Mouse (Mus musculus) forebrain, embryonic 16.5 days (tissue): ENCODE results near the gene Sprr2a2. TPM values are rescaled to one million over a fixed set of nuclear protein-coding genes. Genes with fewer than 3 reads are reported as not detected.
"Not testable (repeated sequence)": the region's sequence is repeated elsewhere in the genome, so short reads cannot be mapped to it uniquely, and the experiment has no call there.

ENCODE experiments used
- ATAC-seq: fragments of 200-750 bp; cut with Nextera tagmentation; 2 replicates; pipeline ENCODE4 v1.8.0; 2017; ENCODE audit warnings: mild to moderate bottlenecking, moderate library complexity
- H3K27ac ChIP-seq: fragments of 300-500 bp; sonication (generic); 2 replicates; pipeline ENCODE4 v1.5.1; 2014; ENCODE audit warnings: low read length, control low read depth
- H3K27me3 ChIP-seq: fragments of 300-500 bp; sonication (generic); replicated peaks from 2 replicates; pipeline ENCODE4 v1.6.1; 2014; ENCODE audit warnings: low read length; ENCODE audit not compliant: control insufficient read depth, insufficient read depth
- H3K36me3 ChIP-seq: fragments of 300-500 bp; sonication (generic); 2 replicates; pipeline ENCODE4 v1.6.1; 2014; ENCODE audit not compliant: control insufficient read depth, insufficient read depth
- H3K4me1 ChIP-seq: fragments of 300-500 bp; sonication (generic); replicated peaks from 2 replicates; pipeline ENCODE4 v1.6.1; 2014; ENCODE audit warnings: low read length; ENCODE audit not compliant: control insufficient read depth, insufficient read depth
- H3K4me2 ChIP-seq: fragments of 300-500 bp; sonication (generic); 2 replicates; pipeline ENCODE4 v1.6.1; 2014; ENCODE audit warnings: mild to moderate bottlenecking, low read length, control low read depth
- H3K4me3 ChIP-seq: fragments of 300-500 bp; sonication (generic); replicated peaks from 2 replicates; pipeline ENCODE4 v1.5.1; 2014; ENCODE audit warnings: mild to moderate bottlenecking, low read length, control low read depth
- H3K9ac ChIP-seq: fragments of 300-500 bp; sonication (generic); replicated peaks from 2 replicates; pipeline ENCODE4 v1.6.1; 2014; ENCODE audit warnings: low read depth, low read length, control low read depth
- H3K9me3 ChIP-seq: fragments of 300-500 bp; sonication (generic); 2 replicates; pipeline ENCODE4 v1.6.1; 2016; ENCODE audit warnings: low read length; ENCODE audit not compliant: control insufficient read depth
- WGBS: fragments of 180-500 bp; shearing (Covaris S2); extraction: QIAGEN DNeasy Blood & Tissue Kit; methylation state at CpG from one replicate; pipeline ENCODE4 v1.1.7; 2014; 5-methylcytosine and 5-hydroxymethylcytosine counted together
- polyA plus RNA-seq: library from polyadenylated mRNA; unstranded; fragments of >200 nt; fragmentation: Nextera tagmentation; extraction: Ambion mirVana; gene quantifications from 2 replicates; pipeline ENCODE4 v1.2.1, GENCODE M21; 2015

The Sprr2a2 gene
- polyA plus RNA-seq = not detected in 2 replicates

- no CpG with 5 or more reads among the region's 2 CpGs for WGBS
- H3K9me3 ChIP-seq, H3K27me3 ChIP-seq, H3K9ac ChIP-seq, H3K4me1 ChIP-seq, H3K4me2 ChIP-seq, ATAC-seq, H3K27ac ChIP-seq, H3K4me3 ChIP-seq, H3K36me3 ChIP-seq: not testable (repeated sequence)
Observed at GRCm38 (mm10) chr3:92215569-92215968, at the start of gene Sprr2a2, which contains the start of gene Sprr2a1. Sprr2a2 (plus strand) TSS chr3:92215920. Sprr2a1 (plus strand) TSS chr3:92215799.

- no peaks in the 10 kb centered on the region for H3K9me3 ChIP-seq
- H3K4me2 ChIP-seq = no peak overlapping the region
- H3K36me3 ChIP-seq = no peaks in the 10 kb centered on the region
- no peak overlapping the region for H3K4me3 ChIP-seq
- ATAC-seq = no peak
- no peaks in the 10 kb centered on the region for H3K27me3 ChIP-seq
- no peak overlapping the region for H3K27ac ChIP-seq
- WGBS = 90% methylated on average over 3 of the region's 3 CpGs
- H3K9ac ChIP-seq = no peak overlapping the region
- H3K4me1 ChIP-seq = no peaks in the 10 kb centered on the region
Observed at GRCm38 (mm10) chr3:92169847-92170246, 45.9 kb upstream of the Sprr2a2 start.

GRCm38 (mm10) chr3:92176880-92177279 is 38.8 kb upstream of the Sprr2a2 start:
- Histone ChIP-seq H3K4me3 (no peak overlapping the region), H3K4me2 (no peak overlapping the region), H3K27ac (no peak overlapping the region), H3K36me3 (no peaks in the 10 kb centered on the region), H3K9me3 (no peaks in the 10 kb centered on the region), H3K27me3 (no peaks in the 10 kb centered on the region), H3K9ac (no peak overlapping the region), H3K4me1 (no peaks in the 10 kb centered on the region)
- WGBS = 76% methylated on average over 1 of the region's 1 CpGs
- ATAC-seq = no peak

GRCm38 (mm10) chr3:92195512-92196200 is 20.1 kb upstream of the Sprr2a2 start:
- Histone ChIP-seq H3K27me3 (no peaks in the 10 kb centered on the region), H3K9ac (no peak overlapping the region), H3K4me1 (no peaks in the 10 kb centered on the region), H3K4me2 (no peak overlapping the region), H3K9me3 (no peaks in the 10 kb centered on the region), H3K27ac (no peak overlapping the region), H3K4me3 (no peak overlapping the region), H3K36me3 (no peaks in the 10 kb centered on the region)
- 91% methylated on average over 6 of the region's 6 CpGs for WGBS
- no peak for ATAC-seq

- no CpG with 5 or more reads among the region's 16 CpGs for WGBS
- not testable (repeated sequence) for H3K4me2 ChIP-seq, H3K27me3 ChIP-seq, H3K4me1 ChIP-seq, H3K27ac ChIP-seq, H3K9ac ChIP-seq, H3K36me3 ChIP-seq, ATAC-seq, H3K4me3 ChIP-seq, H3K9me3 ChIP-seq
Observed at GRCm38 (mm10) chr3:92211133-92211925, 4.4 kb upstream of the Sprr2a2 start.

GRCm38 (mm10) chr3:92212059-92212458 is 3.7 kb upstream of the Sprr2a2 start:
- no CpG with 5 or more reads among the region's 1 CpGs for WGBS
- H3K27ac ChIP-seq, H3K9ac ChIP-seq: not testable (repeated sequence)

GRCm38 (mm10) chr3:92213651-92214050 is 2.1 kb upstream of the Sprr2a2 start:
- not testable (repeated sequence) for ATAC-seq, H3K27ac ChIP-seq, H3K4me2 ChIP-seq, H3K9me3 ChIP-seq, H3K27me3 ChIP-seq, H3K4me3 ChIP-seq, H3K4me1 ChIP-seq, H3K36me3 ChIP-seq, H3K9ac ChIP-seq

More at GRCm38 (mm10) chr3:92212059-92212458, 3.7 kb upstream of the Sprr2a2 start:
- H3K27me3 ChIP-seq, H3K4me1 ChIP-seq, H3K4me2 ChIP-seq, H3K9me3 ChIP-seq, ATAC-seq, H3K36me3 ChIP-seq, H3K4me3 ChIP-seq: not testable (repeated sequence)

GRCm38 (mm10) chr3:92219031-92219430 is 3.3 kb downstream of the Sprr2a2 start:
- not testable (repeated sequence) for H3K27me3 ChIP-seq, H3K4me2 ChIP-seq, H3K27ac ChIP-seq, H3K36me3 ChIP-seq, H3K4me3 ChIP-seq, ATAC-seq, H3K4me1 ChIP-seq, H3K9me3 ChIP-seq, H3K9ac ChIP-seq
- WGBS = no CpG with 5 or more reads among the region's 8 CpGs

GRCm38 (mm10) chr3:92223708-92224107 is 8.0 kb downstream of the Sprr2a2 start:
- H3K27me3 ChIP-seq, H3K4me1 ChIP-seq, H3K9me3 ChIP-seq, H3K9ac ChIP-seq, ATAC-seq, H3K36me3 ChIP-seq, H3K4me3 ChIP-seq, H3K27ac ChIP-seq, H3K4me2 ChIP-seq: not testable (repeated sequence)
